Mouse (Mus musculus) mature B cell (primary cell): ENCODE data around the gene Tbx5.

Source experiments
- in situ Hi-C: fragments of 300-500 bp; cut with MboI; formaldehyde crosslinking; loops from 2 replicates; pipeline ENCODE4 v1.14.3; 2019

Tbx5 gene

GRCm38 (mm10) chr5:119810994-119811690 lies 21.3 kb upstream of the Tbx5 start:
- in situ Hi-C loops: no loop called here

GRCm38 (mm10) chr5:119815247-119815646 lies 17.2 kb upstream of the Tbx5 start:
- in situ Hi-C loops: no loop called here

GRCm38 (mm10) chr5:119820452-119820851 lies 12.0 kb upstream of the Tbx5 start:
- in situ Hi-C loops: no loop called here

GRCm38 (mm10) chr5:119821506-119821905 lies 11.0 kb upstream of the Tbx5 start:
- in situ Hi-C loops: no loop called here

- in situ Hi-C loops: no loop called here
Observed at GRCm38 (mm10) chr5:119827341-119827740, 5.1 kb upstream of the Tbx5 start.

GRCm38 (mm10) chr5:119830611-119831010 lies 1.9 kb upstream of the Tbx5 start:
- in situ Hi-C loops: no loop called here

GRCm38 (mm10) chr5:119831201-119831771 lies 1.2 kb upstream of the Tbx5 start:
- in situ Hi-C loops: no loop called here

GRCm38 (mm10) chr5:119831791-119832478 lies 533 bp upstream of the Tbx5 start:
- in situ Hi-C loops: no loop called here

- in situ Hi-C loops: no loop called here
Observed at GRCm38 (mm10) chr5:119833223-119834030, 959 bp downstream of the Tbx5 start.

GRCm38 (mm10) chr5:119834031-119834403 lies 1.5 kb downstream of the Tbx5 start:
- in situ Hi-C loops: no loop called here

- in situ Hi-C loops: no loop called here
Observed at GRCm38 (mm10) chr5:119835053-119835867, 2.8 kb downstream of the Tbx5 start.

GRCm38 (mm10) chr5:119835868-119836209 lies 3.4 kb downstream of the Tbx5 start:
- in situ Hi-C loops: no loop called here

- in situ Hi-C loops: no loop called here
Observed at GRCm38 (mm10) chr5:119836618-119837305, 4.3 kb downstream of the Tbx5 start.

GRCm38 (mm10) chr5:119837306-119837675 lies 4.8 kb downstream of the Tbx5 start:
- in situ Hi-C loops: no loop called here

- in situ Hi-C loops: no loop called here
Observed at GRCm38 (mm10) chr5:119837861-119838260, 5.4 kb downstream of the Tbx5 start.

- in situ Hi-C loops: no loop called here
Observed at GRCm38 (mm10) chr5:119838441-119838840, 6.0 kb downstream of the Tbx5 start.

GRCm38 (mm10) chr5:119839156-119839555 lies 6.7 kb downstream of the Tbx5 start:
- in situ Hi-C loops: no loop called here

GRCm38 (mm10) chr5:119839616-119840368 lies 7.3 kb downstream of the Tbx5 start:
- in situ Hi-C loops: no loop called here

- in situ Hi-C loops: no loop called here
Observed at GRCm38 (mm10) chr5:119840404-119840803, 7.9 kb downstream of the Tbx5 start.
